Mouse (Mus musculus) midbrain, embryonic 11.5 days (tissue): ENCODE results near the gene Bola1. TPM values are rescaled to one million over a fixed set of nuclear protein-coding genes. Genes with fewer than 3 reads are reported as not detected.
A peak's percentile ranks its signal among the peaks of the same experiment; 100 is the strongest.
"Not testable (repeated sequence)": the region's sequence is repeated elsewhere in the genome, so short reads cannot be mapped to it uniquely, and the experiment has no call there.

ENCODE experiments used
- ATAC-seq: fragments of 200-750 bp; cut with Nextera tagmentation; 2 replicates; pipeline ENCODE4 v1.8.0; 2017; ENCODE audit warnings: moderate TSS enrichment, moderate library complexity; ENCODE audit not compliant: low FRiP score
- DNase-seq: peaks from one replicate; pipeline ENCODE4 v3.0.0; 2015; ENCODE audit warnings: low spot score; ENCODE audit errors: missing footprints
- H3K27ac ChIP-seq: fragments of 300-500 bp; sonication (generic); 2 replicates; pipeline ENCODE4 v1.5.1; 2014; ENCODE audit warnings: low read depth, low read length
- H3K27me3 ChIP-seq: fragments of 300-500 bp; sonication (generic); 2 replicates; pipeline ENCODE4 v1.6.1; 2014; ENCODE audit warnings: mild to moderate bottlenecking, low read length, moderate library complexity, mixed read lengths; ENCODE audit not compliant: control insufficient read depth, insufficient read depth
- H3K36me3 ChIP-seq: fragments of 300-500 bp; sonication (generic); 2 replicates; pipeline ENCODE4 v1.6.1; 2014; ENCODE audit warnings: mild to moderate bottlenecking, low read length, moderate library complexity, mixed read lengths; ENCODE audit not compliant: control insufficient read depth, insufficient read depth
- H3K4me1 ChIP-seq: fragments of 300-500 bp; sonication (generic); 2 replicates; pipeline ENCODE4 v1.6.1; 2014; ENCODE audit warnings: low read length; ENCODE audit not compliant: control insufficient read depth, insufficient read depth
- H3K4me2 ChIP-seq: fragments of 300-500 bp; sonication (generic); 2 replicates; pipeline ENCODE4 v1.6.1; 2014; ENCODE audit warnings: mild to moderate bottlenecking, moderate library complexity
- H3K4me3 ChIP-seq: fragments of 300-500 bp; sonication (generic); 2 replicates; pipeline ENCODE4 v1.5.1; 2014; ENCODE audit warnings: low read depth, low read length
- H3K9ac ChIP-seq: fragments of 300-500 bp; sonication (generic); 2 replicates; pipeline ENCODE4 v1.6.1; 2014; ENCODE audit warnings: low read length
- H3K9me3 ChIP-seq: fragments of 300-500 bp; sonication (generic); 2 replicates; pipeline ENCODE4 v1.6.1; 2016; ENCODE audit warnings: low read length; ENCODE audit not compliant: control insufficient read depth
- WGBS: fragments of 180-500 bp; shearing (Covaris S2); extraction: QIAGEN DNeasy Blood & Tissue Kit; methylation state at CpG from one replicate; pipeline ENCODE4 v1.1.7; 2014; 5-methylcytosine and 5-hydroxymethylcytosine counted together
- polyA plus RNA-seq: library from polyadenylated mRNA; unstranded; fragments of >200 nt; fragmentation: Nextera tagmentation; extraction: Ambion mirVana; gene quantifications from 2 replicates; pipeline ENCODE4 v1.2.1, GENCODE M21; 2014

The Bola1 gene
- polyA plus RNA-seq, result 70.4 and 83.9 TPM in 2 replicates

DNA sequence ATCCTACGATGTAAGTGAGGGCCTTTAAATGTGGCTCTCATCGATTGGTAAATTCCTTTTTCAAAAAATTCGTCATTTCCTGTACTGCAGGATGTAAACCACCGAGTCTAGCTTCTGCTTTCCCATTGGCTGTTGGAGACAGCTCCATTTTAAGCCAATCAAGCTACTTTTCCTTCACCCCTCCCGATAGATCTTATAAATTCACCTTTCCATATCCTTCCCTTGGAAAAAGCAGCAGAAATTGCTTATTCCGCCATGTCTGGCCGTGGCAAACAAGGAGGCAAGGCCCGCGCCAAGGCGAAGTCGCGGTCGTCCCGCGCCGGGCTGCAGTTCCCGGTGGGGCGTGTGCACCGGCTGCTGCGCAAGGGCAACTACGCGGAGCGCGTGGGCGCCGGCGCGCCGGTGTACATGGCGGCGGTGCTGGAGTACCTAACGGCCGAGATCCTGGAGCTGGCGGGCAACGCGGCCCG lies at the start of gene Bola1, which contains the start of gene Hist2h2ab:
Gene Bola1, minus strand, starts transcription at position 49 of the 470 bp plus-strand sequence.
Gene Hist2h2ab, plus strand, starts transcription at position 205 of the 470 bp plus-strand sequence.
- peak within 1 kb of the TSS; percentile 85 for H3K4me2 ChIP-seq
- peak within 1 kb of the TSS; percentile 60 for H3K4me3 ChIP-seq

DNA sequence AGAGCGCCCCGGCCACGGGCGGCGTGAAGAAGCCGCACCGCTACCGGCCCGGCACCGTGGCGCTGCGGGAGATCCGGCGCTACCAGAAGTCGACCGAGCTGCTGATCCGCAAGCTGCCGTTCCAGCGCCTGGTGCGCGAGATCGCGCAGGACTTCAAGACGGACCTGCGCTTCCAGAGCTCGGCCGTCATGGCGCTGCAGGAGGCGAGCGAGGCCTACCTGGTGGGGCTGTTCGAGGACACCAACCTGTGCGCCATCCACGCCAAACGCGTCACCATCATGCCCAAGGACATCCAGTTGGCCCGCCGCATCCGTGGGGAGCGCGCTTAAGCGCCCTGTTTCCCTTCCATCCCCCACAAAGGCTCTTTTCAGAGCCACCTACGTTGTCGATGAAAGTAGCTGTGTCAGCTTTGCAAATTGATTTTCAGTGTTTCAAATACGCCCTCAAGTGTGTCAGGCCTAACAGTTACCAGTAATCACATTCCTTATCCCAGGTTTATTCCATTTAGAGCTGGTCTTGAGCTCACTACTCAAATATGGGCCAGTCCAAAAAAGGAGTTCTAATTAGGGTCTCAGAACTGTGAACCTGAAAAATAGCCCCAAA lies 49.4 kb upstream of the Bola1 start:
- peak overlapping the region; percentile 97 for H3K27ac ChIP-seq
- not testable (repeated sequence) for H3K9me3 ChIP-seq, H3K27me3 ChIP-seq, H3K36me3 ChIP-seq
- peak overlapping the region; percentile 81 for H3K9ac ChIP-seq
- peak overlapping the region; percentile 40 for H3K4me3 ChIP-seq
- 0% methylated on average over 12 of the region's 44 CpGs for WGBS
- peak overlapping the region; percentile 82 for H3K4me2 ChIP-seq
- DNase-seq (peak; percentile 97), ATAC-seq (peak; percentile 62)
- H3K4me1 ChIP-seq, result peaks cover 14% of the 10 kb centered on the region

More for the DNA sequence above, at the start of gene Bola1, which contains the start of gene Hist2h2ab:
- H3K27me3 ChIP-seq, result no peaks in the 10 kb centered on the region
- H3K27ac ChIP-seq, result peak within 1 kb of the TSS; percentile 96
- peak; percentile 98 for DNase-seq
- H3K4me1 ChIP-seq, result peaks cover 19% of the 10 kb centered on the region
- no peaks in the 10 kb centered on the region for H3K36me3 ChIP-seq
- H3K9ac ChIP-seq, result peak within 1 kb of the TSS; percentile 94
- no peaks in the 10 kb centered on the region for H3K9me3 ChIP-seq
- peak; percentile 89 for ATAC-seq
- WGBS, result 0% methylated on average over 37 of the region's 37 CpGs

DNA sequence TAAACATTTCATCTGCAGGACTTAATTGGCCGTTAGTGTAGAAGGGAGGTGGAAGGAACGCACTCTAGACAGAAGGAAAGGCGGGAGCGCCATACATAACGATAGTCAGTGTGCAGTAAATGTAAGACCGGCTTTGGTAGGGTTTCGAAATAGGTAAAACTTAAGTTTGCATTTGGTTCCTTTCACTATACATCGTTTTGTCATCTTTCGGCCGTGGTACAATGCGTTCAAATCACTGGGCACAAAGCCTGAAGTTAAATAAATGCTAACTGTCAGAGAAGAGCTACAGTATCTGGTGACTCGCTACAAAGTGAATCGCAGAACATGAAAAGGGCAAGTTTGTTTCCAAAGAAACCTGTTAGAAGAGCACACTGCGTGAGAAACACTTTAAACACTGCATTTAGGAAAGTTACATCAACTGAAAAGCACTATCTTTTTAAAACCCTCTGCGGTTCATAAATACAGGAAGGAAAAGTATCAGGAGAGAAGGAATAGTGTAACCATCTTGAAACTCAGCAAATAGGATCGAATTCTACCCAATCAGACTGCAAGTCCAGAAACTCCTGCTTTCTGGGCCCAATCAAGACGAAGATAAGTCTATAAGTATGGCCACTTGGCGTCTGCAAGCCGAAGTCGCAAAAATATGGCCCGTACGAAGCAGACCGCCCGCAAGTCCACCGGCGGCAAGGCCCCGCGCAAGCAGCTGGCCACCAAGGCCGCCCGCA lies 48.7 kb upstream of the Bola1 start, which contains the start of gene Hist2h3b:
Gene Hist2h3b, plus strand, starts transcription at position 604 of the 725 bp plus-strand sequence.
- ATAC-seq (peak; percentile 62), DNase-seq (peak; percentile 97)
- Histone ChIP-seq H3K36me3 (no peaks in the 10 kb centered on the region), H3K4me3 (peak within 1 kb of the TSS; percentile 40), H3K9ac (peak within 1 kb of the TSS; percentile 81), H3K9me3 (no peaks in the 10 kb centered on the region), H3K27ac (peak within 1 kb of the TSS; percentile 97), H3K4me2 (peak within 1 kb of the TSS; percentile 82), H3K4me1 (peaks cover 16% of the 10 kb centered on the region), H3K27me3 (no peaks in the 10 kb centered on the region)
- WGBS, result 26% methylated on average over 28 of the region's 30 CpGs

DNA sequence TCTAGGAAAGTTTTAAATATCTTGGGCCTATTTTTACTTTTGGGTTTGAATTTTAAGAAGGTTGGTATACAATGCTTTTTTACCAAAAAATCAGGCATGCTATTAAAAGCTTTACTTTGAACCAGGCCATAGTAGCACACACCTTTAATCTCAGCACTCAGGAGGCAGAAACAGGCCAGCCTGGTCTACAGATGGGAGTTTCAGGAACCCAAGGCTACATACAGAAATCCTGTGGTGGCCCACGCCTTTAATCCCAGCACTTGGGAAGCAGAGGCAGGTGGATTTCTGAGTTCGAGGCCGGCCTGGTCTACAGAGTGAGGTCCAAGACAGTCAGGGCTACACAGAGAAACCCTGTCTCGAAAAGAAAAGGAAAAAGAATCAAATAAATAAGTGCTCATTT lies 48.0 kb upstream of the Bola1 start:
- no peaks in the 10 kb centered on the region for H3K27me3 ChIP-seq
- no peaks in the 10 kb centered on the region for H3K36me3 ChIP-seq
- H3K27ac ChIP-seq, result peak overlapping the region; percentile 87
- ATAC-seq (no peak), DNase-seq (no peak)
- H3K9ac ChIP-seq, result 0 out of 2 replicates have a peak overlapping the region, but pooled peaks have one; percentile 30
- H3K4me1 ChIP-seq, result peaks cover 16% of the 10 kb centered on the region
- H3K9me3 ChIP-seq, result no peaks in the 10 kb centered on the region
- WGBS, result 83% methylated on average over 4 of the region's 4 CpGs
- H3K4me2 ChIP-seq, result no peak overlapping the region
- no peak overlapping the region for H3K4me3 ChIP-seq

DNA sequence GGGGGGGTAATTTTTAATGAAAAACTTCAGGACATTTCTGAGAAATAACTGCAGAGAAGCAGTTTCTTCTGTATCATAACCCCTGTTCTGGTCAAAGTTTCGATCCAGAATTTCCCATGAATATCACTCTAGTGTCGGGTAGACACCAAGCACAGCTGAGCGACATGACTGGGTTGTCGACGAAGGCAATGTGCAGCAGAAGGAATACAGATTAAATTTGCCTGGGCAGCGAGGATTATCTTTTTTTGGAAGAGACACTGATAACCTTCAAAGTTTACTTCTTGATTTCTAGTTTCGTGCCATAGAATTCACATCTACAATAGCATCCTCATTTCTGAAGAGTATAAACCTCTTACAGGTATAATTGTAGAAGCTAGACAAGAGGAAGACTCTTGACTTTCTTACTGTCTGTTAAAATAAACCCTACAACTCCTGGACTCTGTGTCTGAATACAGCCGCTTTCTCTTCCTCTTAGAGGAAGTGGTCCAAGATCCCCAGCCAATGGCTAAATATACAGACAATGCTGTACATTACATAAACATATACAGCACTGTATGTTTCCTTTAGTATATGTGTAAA lies 46.7 kb upstream of the Bola1 start:
- no peak overlapping the region for H3K9ac ChIP-seq
- no peak overlapping the region for H3K27ac ChIP-seq
- WGBS, result 88% methylated on average over 8 of the region's 8 CpGs
- ATAC-seq (no peak), DNase-seq (no peak)
- H3K4me3 ChIP-seq, result no peak overlapping the region
- H3K4me2 ChIP-seq, result no peak overlapping the region
- no peaks in the 10 kb centered on the region for H3K27me3 ChIP-seq
- no peaks in the 10 kb centered on the region for H3K9me3 ChIP-seq
- peaks cover 27% of the 10 kb centered on the region for H3K4me1 ChIP-seq
- no peaks in the 10 kb centered on the region for H3K36me3 ChIP-seq

DNA sequence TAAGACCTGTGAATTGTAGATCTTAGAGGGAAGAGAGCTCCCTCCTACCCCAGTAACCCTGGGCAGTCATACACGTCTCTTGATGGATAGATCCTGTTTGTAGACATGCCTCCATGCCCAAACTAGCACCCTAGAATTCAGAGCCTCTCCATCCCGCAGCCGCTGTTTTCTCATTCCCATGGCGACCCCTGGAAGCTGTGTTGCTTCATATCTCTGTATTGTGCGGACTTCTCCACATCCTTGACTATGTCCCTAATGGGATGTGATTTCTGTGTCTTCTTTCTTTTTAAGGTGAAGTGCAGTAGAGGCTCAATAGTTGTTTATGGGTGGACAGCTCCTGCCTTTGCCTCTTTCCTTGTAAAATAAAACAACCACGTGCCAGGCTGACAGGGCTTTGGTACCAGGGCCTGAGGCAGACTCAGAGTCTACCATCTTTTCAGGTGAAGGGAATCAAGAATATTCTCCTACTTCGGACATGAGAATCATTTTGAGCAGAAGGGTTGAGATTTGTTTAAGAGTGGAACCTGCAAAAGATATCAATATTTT lies 45.0 kb upstream of the Bola1 start:
- WGBS, result 69% methylated on average over 7 of the region's 7 CpGs
- Histone ChIP-seq H3K9me3 (no peaks in the 10 kb centered on the region), H3K27ac (peak overlapping the region; percentile 98), H3K9ac (peak overlapping the region; percentile 90), H3K36me3 (no peaks in the 10 kb centered on the region), H3K4me3 (peak overlapping the region; percentile 55), H3K4me2 (peak overlapping the region; percentile 83), H3K4me1 (peaks cover 27% of the 10 kb centered on the region), H3K27me3 (no peaks in the 10 kb centered on the region)
- no peak for DNase-seq
- no peak for ATAC-seq

DNA sequence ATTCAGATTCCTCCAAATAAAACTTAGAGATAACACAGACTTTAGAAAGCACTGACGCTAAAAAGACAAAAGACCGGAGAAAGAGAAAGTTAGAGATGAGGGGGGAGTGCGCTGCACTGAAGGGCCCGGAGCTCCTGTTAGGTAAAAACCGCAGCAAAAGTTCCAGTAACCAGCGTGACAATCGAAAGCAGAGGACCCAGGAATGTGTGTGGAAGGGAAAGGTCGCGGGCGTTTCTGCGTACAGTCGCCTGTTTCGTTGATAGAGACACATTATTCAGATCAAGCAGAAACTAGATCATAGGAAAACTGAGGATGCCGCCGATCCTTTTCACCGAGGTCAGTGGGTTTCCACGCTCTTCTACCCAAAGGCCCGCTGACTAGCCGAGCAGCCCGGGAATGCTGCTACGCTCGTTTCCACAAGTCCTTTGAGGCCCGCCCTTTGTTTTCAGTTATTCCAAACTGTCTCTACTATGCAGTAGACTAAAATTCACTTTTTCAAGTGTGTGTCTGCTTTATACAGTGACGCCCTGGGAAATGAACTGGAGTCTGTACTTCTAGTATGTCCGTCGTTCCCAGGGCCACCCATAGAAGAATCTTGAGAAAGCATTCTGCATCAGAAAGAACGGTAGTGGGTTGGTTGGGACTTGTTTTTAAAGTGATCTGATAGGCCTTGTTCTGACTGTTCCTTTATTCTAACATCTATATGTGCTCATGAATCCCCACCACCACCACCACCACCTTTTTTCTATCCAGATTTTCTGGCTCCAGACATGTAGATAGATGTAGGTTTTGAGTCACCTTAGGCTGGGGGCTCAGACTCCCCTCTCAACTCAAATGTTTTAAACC lies 44.3 kb upstream of the Bola1 start:
- DNase-seq, result peak; percentile 97
- H3K4me3 ChIP-seq, result peak overlapping the region; percentile 55
- peak overlapping the region; percentile 98 for H3K27ac ChIP-seq
- H3K4me2 ChIP-seq, result peak overlapping the region; percentile 83
- H3K4me1 ChIP-seq, result peaks cover 27% of the 10 kb centered on the region
- ATAC-seq, result peak; percentile 20; the same call in 1 of the 2 replicates
- no peaks in the 10 kb centered on the region for H3K27me3 ChIP-seq
- no peaks in the 10 kb centered on the region for H3K9me3 ChIP-seq
- H3K36me3 ChIP-seq, result no peaks in the 10 kb centered on the region
- WGBS, result 9% methylated on average over 27 of the region's 27 CpGs
- H3K9ac ChIP-seq, result peak overlapping the region; percentile 90

DNA sequence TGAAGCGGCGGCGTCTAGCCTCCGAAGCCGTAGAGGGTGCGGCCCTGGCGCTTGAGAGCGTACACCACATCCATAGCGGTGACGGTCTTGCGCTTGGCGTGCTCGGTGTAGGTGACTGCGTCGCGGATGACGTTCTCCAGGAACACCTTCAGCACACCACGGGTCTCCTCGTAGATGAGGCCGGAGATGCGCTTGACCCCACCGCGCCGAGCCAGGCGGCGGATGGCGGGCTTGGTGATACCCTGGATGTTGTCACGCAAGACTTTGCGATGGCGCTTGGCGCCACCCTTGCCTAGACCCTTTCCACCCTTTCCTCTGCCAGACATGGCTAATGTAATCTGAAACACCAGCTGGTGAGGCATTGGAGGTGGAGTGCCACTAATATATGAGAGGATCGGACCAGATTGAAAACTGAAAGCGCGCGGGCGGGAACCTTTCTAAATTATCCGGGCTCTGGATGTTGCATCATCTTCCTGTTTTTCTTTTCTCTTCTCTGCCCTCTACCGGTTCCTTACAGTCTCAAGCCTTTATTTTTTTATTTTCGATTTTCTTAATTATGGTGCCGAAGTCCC lies 43.6 kb upstream of the Bola1 start, which contains the start of gene Hist2h4:
Gene Hist2h4, minus strand, starts transcription at position 333 of the 572 bp plus-strand sequence.
- Histone ChIP-seq H3K9me3 (no peaks in the 10 kb centered on the region), H3K36me3 (no peaks in the 10 kb centered on the region), H3K27me3 (no peaks in the 10 kb centered on the region), H3K4me1 (peaks cover 24% of the 10 kb centered on the region), H3K4me2 (peak within 1 kb of the TSS; percentile 83), H3K9ac (peak within 1 kb of the TSS; percentile 90), H3K4me3 (peak within 1 kb of the TSS; percentile 55), H3K27ac (peak within 1 kb of the TSS; percentile 98)
- DNase-seq (peak; percentile 100), ATAC-seq (peak; percentile 86)
- WGBS, result under 1% methylated on average over 40 of the region's 40 CpGs
